Mouse (Mus musculus) embryonic fibroblast, embryonic 13.5 days (primary cell): ENCODE results near the gene Frmd4a. TPM values are rescaled to one million over a fixed set of nuclear protein-coding genes. Genes with fewer than 3 reads are reported as not detected.

ENCODE experiments used
- H3K27ac ChIP-seq: 2 replicates; pipeline ENCODE4 v1.5.1; 2012; ENCODE audit warnings: low read length, control low read depth, inconsistent platforms; ENCODE audit not compliant: insufficient read depth
- H3K4me1 ChIP-seq: 2 replicates; pipeline ENCODE4 v1.6.1; 2011; ENCODE audit warnings: low read length; ENCODE audit not compliant: control insufficient read depth, insufficient read depth
- H3K4me3 ChIP-seq: 2 replicates; pipeline ENCODE4 v1.5.1; 2011; ENCODE audit warnings: mild to moderate bottlenecking, control low read depth, low read length; ENCODE audit not compliant: insufficient read depth
- CTCF ChIP-seq: IDR thresholded peaks from 2 replicates; pipeline ENCODE4 v1.5.1; 2011; ENCODE audit warnings: mild to moderate bottlenecking, control low read depth, low read length, moderate library complexity, borderline replicate concordance; ENCODE audit not compliant: insufficient read depth
- POLR2A ChIP-seq: IDR thresholded peaks from 2 replicates; pipeline ENCODE4 v1.6.1; 2011; ENCODE audit warnings: low read depth, mild to moderate bottlenecking, control low read depth, low read length, moderate library complexity
- polyA plus RNA-seq: library from polyadenylated mRNA; stranded (reverse); fragments of >200 nt; gene quantifications from 2 replicates; pipeline ENCODE4 v1.2.4, GENCODE M21; 2011; ENCODE audit warnings: low read depth; ENCODE audit not compliant: missing spikeins, insufficient read length

The Frmd4a gene
- polyA plus RNA-seq, 1 experiment, result 66.9 TPM

DNA sequence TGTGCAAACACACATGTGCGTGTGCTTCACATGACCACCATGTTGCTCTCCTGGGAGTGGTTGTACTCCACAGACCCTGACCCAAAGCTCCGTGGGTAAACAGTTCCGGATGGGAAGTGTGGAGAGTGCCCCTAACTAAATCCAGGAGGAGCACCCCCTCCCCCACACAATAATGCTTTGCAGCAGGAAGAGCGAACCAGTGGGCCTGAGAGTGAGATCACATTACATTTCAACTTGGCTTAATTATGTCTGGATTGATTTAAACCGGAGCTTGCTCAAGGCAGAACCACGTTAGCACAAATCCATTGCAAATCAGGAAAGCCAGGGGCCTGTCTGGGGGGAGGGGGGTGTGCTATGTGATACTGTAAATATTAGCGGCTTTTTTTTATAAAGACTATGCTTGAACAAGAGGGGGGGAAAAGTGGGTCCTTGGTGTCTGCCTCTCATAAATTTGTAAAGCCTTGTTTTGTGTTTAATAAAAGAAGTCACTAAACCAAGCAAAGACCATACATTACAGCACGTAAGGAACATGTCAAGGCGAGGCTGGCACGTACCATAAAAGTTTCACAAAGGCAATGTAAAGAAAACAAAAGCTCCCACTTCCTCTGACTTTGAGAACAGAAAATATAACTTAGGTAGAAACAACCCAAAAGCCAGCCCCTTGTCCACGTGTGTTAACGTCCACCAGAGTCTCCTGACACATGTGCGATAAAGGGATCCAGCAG is 570.3 kb downstream of the Frmd4a start:
- TF ChIP-seq CTCF (no peak), POLR2A (no peak)
- no peak overlapping the region for H3K4me3 ChIP-seq
- peak overlapping the region; percentile 27 for H3K27ac ChIP-seq
- H3K4me1 ChIP-seq, result peaks cover 11% of the 10 kb centered on the region

DNA sequence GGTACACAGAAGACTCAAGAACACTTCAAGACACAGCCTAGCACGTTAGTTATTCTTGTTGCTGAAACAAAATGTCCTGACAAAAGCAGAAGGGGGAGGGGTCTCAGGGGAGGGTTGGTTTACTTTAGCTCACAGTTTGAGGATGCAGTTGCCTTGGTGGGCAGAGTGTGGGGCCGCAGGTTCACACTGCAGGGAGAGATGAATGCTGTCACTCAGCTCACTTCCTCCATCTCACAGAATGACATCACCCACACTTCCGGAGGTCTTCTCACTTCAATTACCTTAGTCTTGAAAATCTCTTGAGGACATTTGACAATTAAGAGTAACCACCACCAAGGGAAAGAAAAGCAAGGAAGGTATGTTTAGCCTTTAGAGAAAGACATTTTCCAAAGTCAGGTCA is 574.1 kb downstream of the Frmd4a start:
- H3K4me3 ChIP-seq, result no peak overlapping the region
- no peak overlapping the region for H3K27ac ChIP-seq
- TF ChIP-seq CTCF (no peak), POLR2A (no peak)
- peaks cover 20% of the 10 kb centered on the region for H3K4me1 ChIP-seq

DNA sequence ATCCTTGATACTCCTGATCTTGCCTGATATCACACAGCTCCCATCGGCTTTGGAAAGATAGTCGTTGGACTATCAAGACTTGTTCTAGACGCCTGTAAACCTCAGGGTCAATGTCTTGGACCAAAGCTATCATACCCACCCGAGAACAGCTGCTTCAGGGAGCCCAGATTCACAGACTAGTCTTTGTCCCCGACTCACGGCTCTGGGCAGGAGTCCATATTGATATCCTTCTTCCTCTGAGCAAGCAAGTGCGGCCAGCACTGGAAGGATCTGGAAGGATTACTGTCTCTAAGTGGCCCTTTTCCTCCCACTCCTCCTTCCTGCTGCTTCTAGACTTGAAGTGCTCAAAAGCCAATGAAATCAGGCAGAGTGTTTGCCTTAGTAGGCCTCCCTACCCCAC is 575.1 kb downstream of the Frmd4a start:
- Histone ChIP-seq H3K27ac (peak overlapping the region; percentile 36; the same call in 1 of the 2 replicates), H3K4me3 (no peak overlapping the region)
- TF ChIP-seq POLR2A (no peak), CTCF (no peak)

DNA sequence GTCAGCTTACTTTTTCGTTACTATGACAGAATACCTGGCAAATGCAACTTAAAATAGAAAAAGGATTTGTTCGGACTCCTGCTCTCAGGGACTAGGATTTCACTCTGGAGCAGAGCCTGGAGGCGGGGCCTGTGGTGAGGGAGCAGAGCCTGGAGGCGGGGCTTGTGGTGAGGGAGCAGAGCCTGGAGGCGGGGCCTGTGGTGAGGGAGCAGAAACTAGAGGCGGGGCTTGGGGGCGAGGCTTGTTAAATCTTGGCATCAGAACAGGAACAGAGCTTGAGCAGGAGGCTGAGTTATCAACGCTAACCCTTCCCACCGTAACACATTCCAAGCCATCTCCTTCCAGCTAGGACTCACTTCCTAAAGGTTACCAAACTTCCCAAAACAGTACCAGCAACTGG is 575.9 kb downstream of the Frmd4a start:
- peaks cover 9% of the 10 kb centered on the region for H3K4me1 ChIP-seq
- peak overlapping the region; percentile 36; the same call in 1 of the 2 replicates for H3K27ac ChIP-seq
- TF ChIP-seq CTCF, result no peak
- no peak for TF ChIP-seq POLR2A
- no peak overlapping the region for H3K4me3 ChIP-seq

More for the DNA sequence above, 575.1 kb downstream of the Frmd4a start:
- peaks cover 14% of the 10 kb centered on the region for H3K4me1 ChIP-seq

DNA sequence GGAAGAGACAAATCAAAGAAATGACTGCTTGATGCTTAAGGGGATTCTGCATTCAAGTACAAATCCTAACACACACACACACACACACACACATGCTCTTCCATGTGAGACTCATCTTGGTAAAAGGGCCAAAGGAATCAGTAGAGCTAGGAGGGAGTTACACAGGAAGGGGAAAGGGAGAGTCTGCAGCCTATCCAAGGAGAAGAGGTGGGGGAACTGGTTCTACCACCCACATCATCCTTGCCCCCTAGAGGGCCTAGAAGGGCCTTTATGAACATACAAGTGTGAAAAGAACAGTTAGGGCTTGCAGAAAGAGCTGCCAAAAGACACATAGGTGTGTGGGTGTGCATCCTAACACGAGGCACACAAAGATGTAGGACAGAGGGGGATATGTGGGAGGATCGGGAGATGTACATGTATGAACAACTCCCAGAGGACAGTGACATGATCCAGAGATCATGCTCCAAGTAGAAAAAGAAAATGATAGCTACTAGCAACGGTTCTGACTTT is 576.4 kb downstream of the Frmd4a start:
- TF ChIP-seq POLR2A, result no peak
- no peak for TF ChIP-seq CTCF

DNA sequence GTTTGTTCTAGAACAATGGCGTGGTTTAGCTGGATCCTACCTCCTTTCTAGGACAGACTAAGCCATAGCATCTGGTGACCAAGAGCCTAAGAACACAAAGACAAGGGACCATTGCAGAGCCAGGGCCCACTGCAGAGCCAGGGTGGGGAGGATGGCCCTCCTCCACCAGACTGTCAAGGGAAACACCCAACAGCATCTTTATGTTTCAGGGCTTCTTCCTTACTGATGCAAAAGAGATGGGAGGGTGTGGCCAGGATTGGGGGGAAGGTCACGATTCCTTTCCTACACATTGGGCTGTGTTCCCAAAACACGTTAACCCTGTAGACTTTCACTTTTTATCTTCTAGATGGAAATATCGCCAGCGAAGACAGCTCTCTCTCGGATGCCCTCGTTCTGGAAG is 579.5 kb downstream of the Frmd4a start:
- H3K27ac ChIP-seq, result no peak overlapping the region
- peaks cover 12% of the 10 kb centered on the region for H3K4me1 ChIP-seq
- no peak for TF ChIP-seq CTCF
- H3K4me3 ChIP-seq, result no peak overlapping the region

More for the DNA sequence above, 576.4 kb downstream of the Frmd4a start:
- Histone ChIP-seq H3K4me3 (no peak overlapping the region), H3K4me1 (peaks cover 9% of the 10 kb centered on the region), H3K27ac (no peak overlapping the region)

DNA sequence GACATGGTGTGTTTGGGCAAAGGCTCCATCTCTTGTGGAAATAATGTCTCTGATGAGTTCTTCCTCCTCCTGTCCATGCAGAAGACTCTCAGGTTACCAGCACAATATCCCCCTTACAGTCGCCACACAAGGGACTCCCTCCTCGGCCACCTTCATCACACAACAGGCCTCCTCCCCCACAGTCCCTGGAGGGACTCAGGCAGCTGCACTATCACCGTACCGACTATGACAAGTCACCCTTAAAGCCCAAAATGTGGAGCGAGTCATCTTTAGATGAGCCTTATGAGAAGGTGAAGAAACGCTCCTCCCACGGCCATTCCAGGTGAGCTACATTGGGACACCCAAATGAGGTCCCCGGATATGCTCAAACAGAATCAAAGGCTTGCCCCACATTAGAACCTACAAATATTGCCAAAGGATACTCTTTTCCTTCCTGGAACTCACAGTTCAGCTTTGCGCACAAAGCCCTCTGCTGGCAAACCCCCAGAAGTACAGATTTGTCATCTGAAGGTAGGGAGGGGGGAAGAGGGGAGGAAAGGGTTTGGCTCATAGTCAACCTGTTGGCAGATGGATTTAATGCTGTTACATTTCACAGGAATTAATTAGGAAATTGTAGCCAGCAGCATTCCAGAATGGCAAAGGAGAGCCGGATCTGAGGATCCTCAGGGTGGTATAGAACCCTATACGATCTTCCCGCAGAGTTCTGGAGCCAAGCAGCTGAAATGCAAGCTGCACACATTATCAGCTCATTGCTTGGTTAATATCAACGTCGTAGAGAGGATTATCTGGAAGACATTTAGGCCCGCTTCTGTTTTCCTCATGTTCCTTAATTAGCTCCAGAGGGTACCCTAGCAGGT is 583.7 kb downstream of the Frmd4a start:
- TF ChIP-seq POLR2A, result no peak
- no peak for TF ChIP-seq CTCF
- H3K27ac ChIP-seq, result no peak overlapping the region
- peaks cover 3% of the 10 kb centered on the region; the same call in 1 of the 2 replicates for H3K4me1 ChIP-seq
- H3K4me3 ChIP-seq, result no peak overlapping the region

DNA sequence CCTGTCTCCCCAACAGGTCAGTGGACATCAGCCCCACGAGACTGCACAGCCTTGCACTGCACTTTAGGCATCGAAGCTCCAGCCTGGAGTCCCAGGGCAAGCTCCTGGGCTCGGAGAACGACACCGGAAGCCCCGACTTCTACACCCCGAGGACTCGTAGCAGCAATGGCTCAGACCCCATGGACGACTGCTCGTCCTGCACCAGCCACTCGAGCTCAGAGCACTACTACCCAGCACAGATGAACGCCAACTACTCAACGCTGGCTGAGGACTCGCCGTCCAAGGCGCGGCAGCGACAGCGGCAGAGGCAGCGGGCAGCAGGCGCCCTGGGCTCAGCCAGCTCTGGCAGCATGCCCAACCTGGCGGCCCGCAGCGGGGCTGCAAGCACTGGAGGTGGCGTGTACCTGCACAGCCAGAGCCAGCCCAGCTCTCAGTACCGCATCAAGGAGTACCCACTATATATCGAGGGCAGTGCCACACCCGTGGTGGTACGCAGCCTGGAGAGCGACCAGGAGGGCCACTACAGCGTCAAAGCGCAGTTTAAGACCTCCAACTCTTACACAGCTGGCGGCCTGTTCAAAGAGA is 585.9 kb downstream of the Frmd4a start:
- no peak overlapping the region for H3K27ac ChIP-seq
- TF ChIP-seq CTCF, result no peak
- no peak for TF ChIP-seq POLR2A

DNA sequence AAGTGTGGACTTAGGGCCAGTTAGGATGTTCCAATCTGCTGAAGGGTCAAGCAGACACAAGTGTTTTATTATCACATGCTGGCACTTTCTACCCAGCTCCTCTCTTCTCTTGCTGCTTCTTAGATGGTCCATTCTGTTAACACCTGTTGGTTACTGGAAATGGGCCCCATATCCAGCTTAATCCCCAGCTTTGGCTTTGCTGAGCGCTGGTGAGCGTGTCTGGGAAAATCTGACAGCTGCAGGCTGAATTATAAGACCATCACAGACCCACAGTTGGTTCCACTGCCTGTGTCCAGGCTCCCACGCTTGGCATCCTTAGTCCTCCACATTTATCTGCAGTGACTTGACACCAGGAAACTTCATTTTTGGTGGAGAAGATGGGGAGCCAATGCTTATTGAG is 589.0 kb downstream of the Frmd4a start:
- no peak overlapping the region for H3K27ac ChIP-seq
- no peak overlapping the region for H3K4me3 ChIP-seq
- TF ChIP-seq POLR2A, result no peak
- no peak for TF ChIP-seq CTCF
- H3K4me1 ChIP-seq, result no peaks in the 10 kb centered on the region; the same call in 1 of the 2 replicates

More for the DNA sequence above, 585.9 kb downstream of the Frmd4a start:
- Histone ChIP-seq H3K4me3 (no peak overlapping the region), H3K4me1 (0 out of 2 replicates have a peak, but pooled peaks cover 3% of the 10 kb centered on the region)

DNA sequence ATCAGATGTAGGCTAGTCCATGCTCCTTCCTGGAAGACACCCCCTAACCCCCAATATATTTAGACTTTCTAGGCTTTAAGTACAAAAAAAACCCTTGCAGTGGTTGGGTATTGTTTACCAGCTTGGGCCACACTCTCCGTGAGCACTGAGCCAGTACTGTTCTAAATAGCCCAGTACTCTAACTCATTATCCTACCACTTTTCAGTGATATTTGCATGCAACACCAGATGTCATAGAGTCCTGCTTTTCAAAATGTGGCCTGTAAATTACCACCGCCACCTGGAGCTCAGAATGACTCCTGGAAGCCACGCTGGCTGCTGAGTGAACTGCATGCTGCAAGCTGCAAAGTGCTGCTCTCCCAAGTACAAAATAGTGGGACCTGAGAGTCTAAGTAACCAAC is 590.7 kb downstream of the Frmd4a start:
- no peak overlapping the region for H3K27ac ChIP-seq
- no peak for TF ChIP-seq POLR2A
- no peak for TF ChIP-seq CTCF

More for the DNA sequence above, 590.7 kb downstream of the Frmd4a start:
- Histone ChIP-seq H3K4me3 (no peak overlapping the region), H3K4me1 (no peaks in the 10 kb centered on the region; the same call in 1 of the 2 replicates)
